Mouse (Mus musculus): ENCODE measurements around the gene Rem2. TPM values are rescaled to one million over a fixed set of nuclear protein-coding genes. Genes with fewer than 3 reads are reported as not detected.

The Rem2 gene
- not detected in 2 replicates for polyA plus RNA-seq (2012; ENCODE audit: insufficient read depth, insufficient read length, missing spikeins)

DNA sequence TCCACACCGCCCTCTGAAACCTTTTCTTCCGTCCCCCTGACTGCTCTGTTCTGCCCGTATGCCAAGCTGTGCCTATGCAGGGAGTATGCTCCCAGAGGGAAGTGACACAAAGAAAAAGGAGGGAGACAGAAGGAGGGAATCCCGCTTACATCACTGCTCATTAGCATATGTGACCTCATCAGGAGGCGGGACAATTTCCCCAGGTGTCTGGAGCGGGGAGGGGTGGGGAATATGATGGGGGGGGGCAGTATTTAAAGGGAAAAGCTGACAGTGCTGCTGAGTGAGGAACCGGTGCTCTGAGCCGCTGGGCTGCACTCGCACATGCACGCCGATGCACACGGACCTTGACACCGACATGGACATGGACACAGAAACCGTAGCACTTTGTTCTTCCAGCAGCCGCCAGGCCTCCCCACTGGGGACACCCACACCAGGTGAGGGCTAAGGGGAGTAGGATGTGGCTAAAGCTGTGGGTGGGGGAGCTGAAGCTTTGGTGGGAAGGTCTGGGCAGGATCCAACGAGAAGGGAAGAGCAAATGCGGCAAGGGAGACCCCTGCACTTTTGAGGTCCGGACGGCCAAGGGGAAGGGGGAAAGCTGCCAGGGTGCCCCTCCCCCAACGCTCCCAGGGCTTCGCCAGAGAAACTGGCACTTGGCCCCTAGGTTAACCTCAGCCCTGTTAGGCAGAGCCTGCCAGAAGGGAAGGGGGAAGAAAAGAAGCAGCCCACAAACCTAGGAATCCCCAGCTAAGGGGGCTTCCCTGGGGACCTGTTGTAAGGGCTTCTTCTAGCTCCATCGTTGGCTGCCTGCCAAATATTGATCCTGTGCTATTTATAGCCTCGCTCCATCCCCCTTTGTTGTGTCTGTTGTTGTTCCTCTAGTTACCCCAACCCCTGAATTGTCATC, at the start of gene Rem2:
Rem2 (plus strand) TSS at position 160 of the 904 bp plus-strand sequence.
- peak within 1 kb of the TSS; percentile 53 for H3K4me3 ChIP-seq (ENCODE audit: insufficient read depth, low read length)
- TF ChIP-seq POLR2A (IDR thresholded peaks at IDR 0.05; ENCODE audit: borderline replicate concordance, low read depth, low read length): no peak
- TF ChIP-seq CTCF (IDR thresholded peaks at IDR 0.05; ENCODE audit: low read depth, low read length): no peak
- no peak within 1 kb of the TSS for H3K27ac ChIP-seq (ENCODE audit: insufficient read depth, low read depth, low read length)
- peaks cover 7% of the 10 kb centered on the region; the same call in 1 of the 2 replicates for H3K4me1 ChIP-seq (ENCODE audit: control insufficient read depth, insufficient read depth, low read length)

DNA sequence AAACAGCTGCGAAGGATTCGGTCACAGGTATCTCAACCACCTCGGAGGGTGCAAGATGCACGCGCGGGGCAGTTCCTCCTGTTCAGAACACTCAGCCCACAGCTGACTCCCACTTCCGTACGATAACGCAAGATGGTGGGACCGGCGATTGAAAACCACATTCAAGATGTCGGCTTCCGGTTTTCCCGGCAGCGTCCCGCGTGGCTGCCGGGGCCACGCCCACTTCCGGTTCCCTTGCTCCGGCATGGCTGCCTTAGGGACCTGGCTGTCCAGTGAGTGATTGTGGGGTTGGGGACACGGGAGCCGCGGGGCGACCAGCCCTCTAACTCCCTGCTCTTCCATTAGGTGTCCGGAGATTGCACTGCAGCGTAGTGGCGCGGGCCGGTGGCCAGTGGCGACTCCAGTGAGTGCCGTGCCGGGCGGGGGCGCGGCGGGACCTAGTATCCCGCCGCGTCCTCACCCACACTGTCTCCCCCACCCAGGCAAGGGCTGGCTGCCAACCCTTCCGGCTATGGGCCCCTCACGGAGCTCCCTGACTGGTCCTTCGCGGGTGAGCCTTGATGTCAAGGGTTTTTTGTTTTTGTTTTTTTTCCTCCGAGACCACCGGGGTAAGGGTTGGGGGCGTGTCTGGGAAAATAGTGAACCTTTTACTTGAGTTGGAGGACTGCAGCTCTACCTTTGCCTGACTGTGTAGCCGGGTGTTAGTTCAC, 49.1 kb upstream of the Rem2 start, which contains the start of gene Mrpl52:
Mrpl52 (plus strand) TSS at position 221 of the 710 bp plus-strand sequence.
- Histone ChIP-seq H3K4me1 (ENCODE audit: control insufficient read depth, insufficient read depth, low read length) (peaks cover 22% of the 10 kb centered on the region), H3K4me3 (ENCODE audit: insufficient read depth, low read length) (peak within 1 kb of the TSS; percentile 91), H3K27ac (ENCODE audit: insufficient read depth, low read depth, low read length) (peak within 1 kb of the TSS; percentile 91)
- no peak for TF ChIP-seq POLR2A (IDR thresholded peaks at IDR 0.05; ENCODE audit: borderline replicate concordance, low read depth, low read length)
- TF ChIP-seq CTCF (IDR thresholded peaks at IDR 0.05; ENCODE audit: low read depth, low read length): no peak

DNA sequence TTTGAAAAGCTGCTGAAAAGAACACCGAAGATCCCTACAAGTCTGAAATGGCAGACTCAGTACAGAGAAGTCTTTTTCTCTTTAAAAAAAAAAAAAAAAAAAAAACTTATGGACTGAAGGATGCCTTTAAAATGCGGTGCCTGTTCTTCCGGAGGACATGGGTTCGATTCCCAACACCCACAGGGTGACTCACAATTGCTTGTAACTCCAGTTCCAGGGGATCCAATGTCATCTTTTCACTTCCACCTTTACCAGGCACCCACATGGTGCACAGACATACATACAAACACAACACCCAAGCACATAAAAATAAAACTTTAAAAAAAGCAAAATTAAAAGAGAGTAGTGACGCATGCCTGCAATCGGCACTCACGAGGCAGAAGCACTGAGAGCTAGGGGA, 48.2 kb upstream of the Rem2 start:
- TF ChIP-seq CTCF (IDR thresholded peaks at IDR 0.05; ENCODE audit: low read depth, low read length) (no peak), POLR2A (IDR thresholded peaks at IDR 0.05; ENCODE audit: borderline replicate concordance, low read depth, low read length) (no peak)
- Histone ChIP-seq H3K27ac (ENCODE audit: insufficient read depth, low read depth, low read length) (no peak overlapping the region), H3K4me1 (ENCODE audit: control insufficient read depth, insufficient read depth, low read length) (peaks cover 23% of the 10 kb centered on the region), H3K4me3 (ENCODE audit: insufficient read depth, low read length) (no peak overlapping the region)

DNA sequence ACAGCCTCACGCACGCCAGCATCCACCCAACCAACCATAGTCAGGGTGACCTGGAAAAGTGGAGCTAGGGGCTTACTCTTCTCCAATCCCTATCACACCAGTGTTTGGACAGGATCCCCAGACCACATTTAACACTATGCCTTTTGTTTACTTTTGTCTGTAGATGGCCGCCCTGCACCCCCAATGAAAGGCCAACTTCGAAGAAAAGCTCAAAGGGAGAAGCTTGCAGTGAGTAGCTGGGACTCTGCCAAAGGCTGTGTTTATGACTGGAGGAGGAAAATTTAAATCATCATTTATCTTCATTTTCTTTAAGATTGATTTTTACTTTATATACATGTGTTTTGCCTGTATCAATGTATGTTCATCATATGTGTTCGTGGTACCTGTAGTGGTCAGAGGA, 47.5 kb upstream of the Rem2 start:
- H3K27ac ChIP-seq (ENCODE audit: insufficient read depth, low read depth, low read length): no peak overlapping the region
- no peak overlapping the region for H3K4me3 ChIP-seq (ENCODE audit: insufficient read depth, low read length)
- H3K4me1 ChIP-seq (ENCODE audit: control insufficient read depth, insufficient read depth, low read length): peaks cover 31% of the 10 kb centered on the region
- TF ChIP-seq CTCF (IDR thresholded peaks at IDR 0.05; ENCODE audit: low read depth, low read length) (no peak), POLR2A (IDR thresholded peaks at IDR 0.05; ENCODE audit: borderline replicate concordance, low read depth, low read length) (no peak)

DNA sequence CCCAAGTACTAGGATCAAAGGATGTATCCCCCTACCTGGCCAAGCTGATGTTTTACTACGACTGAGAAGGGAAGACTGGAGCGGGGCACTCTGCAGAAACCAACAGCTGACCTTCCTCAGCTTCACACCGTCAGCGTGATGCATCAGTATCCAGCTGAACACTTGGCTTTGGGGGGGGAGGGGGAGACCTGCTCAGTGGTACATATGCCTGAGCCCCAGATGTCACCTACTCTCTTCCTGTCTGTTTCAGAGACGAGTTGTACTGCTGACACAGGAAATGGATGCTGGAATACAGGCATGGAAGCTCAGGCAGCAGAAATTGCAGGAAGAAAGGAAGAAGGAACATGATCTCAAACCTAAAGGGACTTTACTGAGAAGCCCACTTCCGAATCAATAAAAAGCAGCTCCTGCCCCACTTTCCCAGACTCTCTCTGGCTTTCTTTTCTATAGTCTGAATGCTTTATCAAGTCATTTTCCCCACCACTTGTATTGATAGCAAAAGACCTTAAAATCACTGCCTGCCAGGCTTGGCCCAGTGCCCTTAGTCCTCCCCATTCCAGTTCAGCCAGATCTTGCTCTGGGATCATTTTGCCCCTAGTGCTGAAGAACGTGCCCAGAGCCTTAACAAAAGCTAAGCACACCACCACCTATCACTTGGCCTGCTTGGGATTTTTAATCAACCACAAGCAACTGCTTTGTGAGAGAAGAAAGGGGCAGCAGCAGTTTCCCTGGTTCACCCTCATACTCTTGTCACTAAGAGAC, 46.4 kb upstream of the Rem2 start:
- no peak for TF ChIP-seq CTCF (IDR thresholded peaks at IDR 0.05; ENCODE audit: low read depth, low read length)
- no peak for TF ChIP-seq POLR2A (IDR thresholded peaks at IDR 0.05; ENCODE audit: borderline replicate concordance, low read depth, low read length)
- Histone ChIP-seq H3K4me1 (ENCODE audit: control insufficient read depth, insufficient read depth, low read length) (peaks cover 40% of the 10 kb centered on the region), H3K4me3 (ENCODE audit: insufficient read depth, low read length) (no peak overlapping the region), H3K27ac (ENCODE audit: insufficient read depth, low read depth, low read length) (no peak overlapping the region)

DNA sequence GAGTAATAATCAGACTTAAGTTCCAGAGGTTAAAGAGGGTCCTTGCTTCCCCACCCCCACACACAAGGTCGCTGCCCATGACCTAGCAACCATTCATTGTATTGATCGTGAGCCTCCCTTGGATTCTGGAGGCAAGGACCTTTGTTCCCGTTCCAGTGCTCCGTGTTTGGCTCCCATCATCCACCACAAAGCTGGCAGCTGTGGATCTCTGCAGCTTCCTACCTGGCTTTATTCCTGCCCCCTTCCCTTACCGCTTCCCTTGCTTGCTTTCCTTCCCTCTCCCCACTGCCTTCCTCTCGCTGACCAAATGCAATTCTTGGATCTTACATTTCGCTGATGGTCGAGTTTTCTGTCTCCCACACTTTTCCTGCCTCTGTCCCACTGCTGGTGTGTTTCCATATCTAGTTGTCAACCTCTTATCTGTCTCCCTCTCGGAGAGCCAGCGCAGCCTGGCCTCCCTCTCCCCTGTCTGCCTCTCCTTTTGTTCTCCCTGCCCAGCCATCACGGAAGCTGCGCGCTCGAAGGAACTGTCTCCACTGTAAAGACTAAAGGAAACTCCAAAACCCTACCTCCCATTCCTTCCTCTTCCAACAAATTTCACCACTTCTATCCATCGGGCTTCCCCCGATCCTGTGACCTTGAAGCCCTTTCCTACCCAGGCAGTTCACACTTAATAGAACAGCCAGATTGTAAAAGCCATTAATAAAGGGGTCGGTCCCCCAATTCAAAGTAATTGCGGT, 45.3 kb upstream of the Rem2 start:
- no peak overlapping the region for H3K4me3 ChIP-seq (ENCODE audit: insufficient read depth, low read length)
- H3K27ac ChIP-seq (ENCODE audit: insufficient read depth, low read depth, low read length): no peak overlapping the region
- TF ChIP-seq CTCF (IDR thresholded peaks at IDR 0.05; ENCODE audit: low read depth, low read length) (no peak), POLR2A (IDR thresholded peaks at IDR 0.05; ENCODE audit: borderline replicate concordance, low read depth, low read length) (no peak)
- peaks cover 35% of the 10 kb centered on the region for H3K4me1 ChIP-seq (ENCODE audit: control insufficient read depth, insufficient read depth, low read length)

DNA sequence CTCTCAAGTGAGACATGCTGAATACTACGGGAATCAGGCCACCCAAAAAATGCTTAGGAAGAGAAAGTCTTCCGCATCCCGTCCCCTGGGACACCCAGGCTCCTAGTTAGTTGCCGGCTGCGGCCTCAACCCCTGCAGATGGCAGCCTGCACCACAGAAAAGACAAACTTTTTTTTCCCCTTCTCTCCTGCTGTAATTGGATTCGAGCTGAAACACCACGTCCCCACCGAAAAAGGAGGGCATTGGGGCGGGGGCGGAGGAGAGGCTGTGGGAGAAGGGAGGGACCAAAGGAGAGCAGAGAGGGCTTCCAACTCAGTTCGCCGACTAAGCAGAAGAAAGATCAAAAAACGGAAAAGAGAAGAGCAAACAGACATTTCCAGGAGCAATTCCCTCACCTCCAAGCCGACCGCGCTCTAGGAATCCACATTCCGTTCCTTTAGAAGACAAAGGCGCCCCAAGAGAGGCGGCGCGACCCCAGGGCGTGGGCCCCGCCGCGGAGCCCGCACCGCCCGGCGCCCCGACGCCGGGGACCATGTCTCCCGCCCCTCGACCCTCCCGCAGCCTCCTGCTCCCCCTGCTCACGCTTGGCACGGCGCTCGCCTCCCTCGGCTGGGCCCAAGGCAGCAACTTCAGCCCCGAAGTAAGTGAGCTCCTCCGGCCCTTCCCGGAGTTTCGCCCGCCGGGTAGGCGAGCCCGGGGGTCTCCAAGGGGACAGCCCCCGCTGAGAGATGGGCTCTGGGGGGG, 44.4 kb upstream of the Rem2 start, which contains the start of gene Mmp14:
Mmp14 (plus strand) TSS at position 279 of the 744 bp plus-strand sequence.
- Histone ChIP-seq H3K4me3 (ENCODE audit: insufficient read depth, low read length) (peak within 1 kb of the TSS; percentile 52), H3K27ac (ENCODE audit: insufficient read depth, low read depth, low read length) (peak within 1 kb of the TSS; percentile 28), H3K4me1 (ENCODE audit: control insufficient read depth, insufficient read depth, low read length) (peaks cover 30% of the 10 kb centered on the region)
- no peak for TF ChIP-seq CTCF (IDR thresholded peaks at IDR 0.05; ENCODE audit: low read depth, low read length)
- no peak for TF ChIP-seq POLR2A (IDR thresholded peaks at IDR 0.05; ENCODE audit: borderline replicate concordance, low read depth, low read length)

DNA sequence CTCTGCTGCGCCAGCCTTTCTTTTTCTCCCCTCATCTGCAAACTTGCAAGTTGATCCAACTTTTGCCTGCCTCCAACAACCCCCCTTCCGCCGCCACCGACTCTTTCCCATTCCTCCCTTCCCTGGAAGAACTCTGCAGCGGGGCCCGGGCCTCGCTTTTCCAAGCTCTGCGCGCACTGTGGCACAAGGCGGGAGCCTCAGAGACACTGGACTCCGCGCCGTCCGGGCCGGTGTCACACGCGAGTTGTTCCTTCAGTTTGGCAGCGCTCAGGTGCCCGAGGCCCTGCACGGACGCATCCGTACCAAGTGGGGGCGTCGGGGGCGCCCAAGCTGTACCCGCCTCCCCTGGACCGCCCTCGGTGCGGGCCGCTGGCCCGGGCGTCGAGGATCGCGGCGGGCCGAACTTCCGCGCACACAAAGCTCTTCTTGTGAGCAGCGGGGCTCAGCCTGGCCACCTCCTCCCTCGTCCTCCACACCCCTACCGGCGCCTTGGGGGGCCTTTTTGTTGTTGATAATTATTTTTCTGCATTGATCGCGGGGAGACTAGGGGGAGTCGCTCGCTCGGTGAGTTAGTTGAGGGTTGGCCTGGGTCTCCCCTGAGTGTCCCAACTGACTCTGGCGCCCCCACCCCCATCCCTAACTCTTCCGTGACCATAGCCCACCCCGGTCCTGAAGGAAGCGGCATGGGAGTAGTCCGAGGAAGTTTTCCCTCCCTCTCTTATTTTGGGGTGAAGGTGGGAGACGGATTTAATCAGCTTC, 43.6 kb upstream of the Rem2 start:
- Histone ChIP-seq H3K4me3 (ENCODE audit: insufficient read depth, low read length) (peak overlapping the region; percentile 52), H3K27ac (ENCODE audit: insufficient read depth, low read depth, low read length) (peak overlapping the region; percentile 28; the same call in 1 of the 2 replicates), H3K4me1 (ENCODE audit: control insufficient read depth, insufficient read depth, low read length) (peaks cover 30% of the 10 kb centered on the region)
- TF ChIP-seq CTCF (IDR thresholded peaks at IDR 0.05; ENCODE audit: low read depth, low read length) (no peak), POLR2A (IDR thresholded peaks at IDR 0.05; ENCODE audit: borderline replicate concordance, low read depth, low read length) (no peak)
